Mouse (Mus musculus) MEL (cell line): ENCODE data around the gene Zbtb38. TPM values are rescaled to one million over a fixed set of nuclear protein-coding genes. Genes with fewer than 3 reads are reported as not detected.

ENCODE experiments used
- DNase-seq: peaks from one replicate; pipeline ENCODE4 v3.0.0; 2011; ENCODE audit warnings: low read depth, low spot score
- H3K27ac ChIP-seq: 2 replicates; pipeline ENCODE4 v1.5.1; 2012; ENCODE audit warnings: low read depth, mild to moderate bottlenecking, control low read depth, low read length, moderate library complexity; ENCODE audit not compliant: control insufficient read depth
- H3K27me3 ChIP-seq, 2 experiments: fragments of 150-350 bp in 1 of 2; sonication (generic) in 1 of 2; 2 replicates each; pipeline ENCODE4 v1.6.1; 2012; ENCODE audit warnings: low read length in 2 of 2, mild to moderate bottlenecking in 2 of 2, improper control_type of control experiment in 1 of 2, moderate library complexity in 1 of 2; ENCODE audit not compliant: insufficient read depth in 2 of 2, control insufficient read depth in 1 of 2
- H3K36me3 ChIP-seq, 2 experiments: 2 replicates each; pipeline ENCODE4 v1.6.1; 2012 to 2014; ENCODE audit warnings: low read length in 2 of 2, improper control_type of control experiment in 1 of 2, inconsistent platforms in 1 of 2, mild to moderate bottlenecking in 1 of 2; ENCODE audit not compliant: insufficient read depth in 2 of 2, control insufficient read depth in 1 of 2
- H3K4me1 ChIP-seq, 2 experiments: fragments of 150-350 bp in 1 of 2; sonication (generic) in 1 of 2; 2 replicates each; pipeline ENCODE4 v1.6.1; 2012; ENCODE audit warnings: low read length in 2 of 2, improper control_type of control experiment in 1 of 2, mild to moderate bottlenecking in 1 of 2; ENCODE audit not compliant: insufficient read depth in 2 of 2, control insufficient read depth in 1 of 2
- H3K4me3 ChIP-seq, 2 experiments: fragments of 150-350 bp in 1 of 2; sonication (generic) in 1 of 2; 2 replicates each; pipeline ENCODE4 v1.5.1; 2012; ENCODE audit warnings: low read depth in 2 of 2, low read length in 2 of 2, mild to moderate bottlenecking in 2 of 2, moderate library complexity in 2 of 2, control low read depth in 1 of 2, improper control_type of control experiment in 1 of 2; ENCODE audit not compliant: control insufficient read depth in 1 of 2, insufficient read depth in 1 of 2
- H3K79me2 ChIP-seq: 2 replicates; pipeline ENCODE4 v1.6.1; 2012; ENCODE audit warnings: mild to moderate bottlenecking, low read length, moderate library complexity; ENCODE audit not compliant: control insufficient read depth, poor library complexity, insufficient read depth
- H3K9ac ChIP-seq: 2 replicates; pipeline ENCODE4 v1.6.1; 2012; ENCODE audit warnings: low read depth, mild to moderate bottlenecking, control low read depth, low read length, moderate library complexity; ENCODE audit not compliant: control insufficient read depth, poor library complexity, severe bottlenecking
- H3K9me3 ChIP-seq: fragments of 150-350 bp; sonication (generic); replicated peaks from 2 replicates; pipeline ENCODE4 v1.6.1; 2012; ENCODE audit warnings: mild to moderate bottlenecking, low read length, improper control_type of control experiment, moderate library complexity; ENCODE audit not compliant: insufficient read depth
- BHLHE40 ChIP-seq: IDR thresholded peaks from 2 replicates; pipeline ENCODE4 v1.6.1; 2012; ENCODE audit warnings: low read depth, mild to moderate bottlenecking, inconsistent platforms, low read length, improper control_type of control experiment, borderline replicate concordance
- EP300 ChIP-seq, 2 experiments: IDR thresholded peaks; 2 replicates each; pipeline ENCODE4 v1.6.1; 2011; ENCODE audit warnings: improper control_type of control experiment in 2 of 2, low read length in 2 of 2, low read depth in 1 of 2, mild to moderate bottlenecking in 1 of 2
- ETS1 ChIP-seq: IDR thresholded peaks from 2 replicates; pipeline ENCODE4 v1.6.1; 2012; ENCODE audit warnings: low read depth, mild to moderate bottlenecking, inconsistent platforms, low read length, improper control_type of control experiment, moderate library complexity
- GATA1 ChIP-seq: IDR thresholded peaks from 2 replicates; pipeline ENCODE4 v1.6.1; 2011; ENCODE audit warnings: low read depth, low read length, improper control_type of control experiment
- JUND ChIP-seq: IDR thresholded peaks from 2 replicates; pipeline ENCODE4 v1.6.1; 2011; ENCODE audit warnings: low read depth, mild to moderate bottlenecking, improper control_type of control experiment, low read length
- KAT2A ChIP-seq: conservative IDR thresholded peaks from 2 replicates; pipeline ENCODE4 v1.6.1; 2012; ENCODE audit warnings: low read depth, low read length, improper control_type of control experiment, inconsistent platforms
- MAFK ChIP-seq: IDR thresholded peaks from 2 replicates; pipeline ENCODE4 v1.6.1; 2011; ENCODE audit warnings: low read depth, mild to moderate bottlenecking, low read length, improper control_type of control experiment, borderline replicate concordance
- MAZ ChIP-seq: IDR thresholded peaks from 2 replicates; pipeline ENCODE4 v1.6.1; 2012; ENCODE audit warnings: low read depth, mild to moderate bottlenecking, inconsistent platforms, low read length, improper control_type of control experiment
- MEF2A ChIP-seq: IDR thresholded peaks from 2 replicates; pipeline ENCODE4 v1.6.1; 2014; ENCODE audit warnings: low read depth, mild to moderate bottlenecking, inconsistent platforms, low read length, improper control_type of control experiment; ENCODE audit not compliant: poor library complexity, insufficient replicate concordance, severe bottlenecking; ENCODE audit errors: extremely low read depth
- MYB ChIP-seq: IDR thresholded peaks from 2 replicates; pipeline ENCODE4 v1.6.1; 2011; ENCODE audit warnings: mild to moderate bottlenecking, low read depth, low read length, improper control_type of control experiment
- MYC ChIP-seq: IDR thresholded peaks from 2 replicates; pipeline ENCODE4 v1.6.1; 2011; ENCODE audit warnings: low read depth, mild to moderate bottlenecking, low read length, improper control_type of control experiment, moderate library complexity
- NRF1 ChIP-seq: IDR thresholded peaks from 2 replicates; pipeline ENCODE4 v1.6.1; 2014; ENCODE audit warnings: low read depth, mild to moderate bottlenecking, inconsistent platforms, low read length, improper control_type of control experiment, moderate library complexity; ENCODE audit not compliant: poor library complexity, insufficient read depth, severe bottlenecking
- POLR2AphosphoS5 ChIP-seq: IDR thresholded peaks from 2 replicates; pipeline ENCODE4 v1.6.1; 2012; ENCODE audit warnings: low read depth, borderline replicate concordance, mild to moderate bottlenecking, inconsistent platforms, low read length, moderate library complexity, mixed read lengths
- RAD21 ChIP-seq: IDR thresholded peaks from 2 replicates; pipeline ENCODE4 v1.6.1; 2011; ENCODE audit warnings: mild to moderate bottlenecking, low read depth, low read length, improper control_type of control experiment
- RCOR1 ChIP-seq: IDR thresholded peaks from 2 replicates; pipeline ENCODE4 v1.6.1; 2012; ENCODE audit warnings: low read depth, mild to moderate bottlenecking, inconsistent platforms, low read length, improper control_type of control experiment
- SIN3A ChIP-seq: IDR thresholded peaks from 2 replicates; pipeline ENCODE4 v1.6.1; 2012; ENCODE audit warnings: low read length, improper control_type of control experiment, inconsistent platforms
- SMC3 ChIP-seq: IDR thresholded peaks from 2 replicates; pipeline ENCODE4 v1.6.1; 2011; ENCODE audit warnings: low read depth, low read length, improper control_type of control experiment
- TBP ChIP-seq: IDR thresholded peaks from 2 replicates; pipeline ENCODE4 v1.8.0; 2011; ENCODE audit warnings: low read depth, low read length, improper control_type of control experiment
- TCF12 ChIP-seq: IDR thresholded peaks from 2 replicates; pipeline ENCODE4 v1.6.1; 2014; ENCODE audit warnings: low read depth, mild to moderate bottlenecking, inconsistent platforms, low read length, improper control_type of control experiment, moderate library complexity
- UBTF ChIP-seq: IDR thresholded peaks from 2 replicates; pipeline ENCODE4 v1.6.1; 2012; ENCODE audit warnings: low read depth, mild to moderate bottlenecking, inconsistent platforms, low read length, improper control_type of control experiment, moderate library complexity, borderline replicate concordance; ENCODE audit not compliant: insufficient read depth
- ZC3H11A ChIP-seq: IDR thresholded peaks from 2 replicates; pipeline ENCODE4 v1.6.1; 2012; ENCODE audit warnings: low read depth, mild to moderate bottlenecking, inconsistent platforms, low read length, improper control_type of control experiment
- ZKSCAN1 ChIP-seq: IDR thresholded peaks from 2 replicates; pipeline ENCODE4 v1.6.1; 2012; ENCODE audit warnings: low read depth, mild to moderate bottlenecking, inconsistent platforms, low read length, improper control_type of control experiment, moderate library complexity
- polyA plus RNA-seq, 2 experiments: library from polyadenylated mRNA; stranded (reverse) in 1 of 2; unstranded in 1 of 2; fragments of >175 nt in 1 of 2; fragments of >200 nt in 1 of 2; gene quantifications; 2 replicates each; pipeline versions ENCODE4 v1.2.1 to v1.2.4; 2012; ENCODE audit warnings: low replicate concordance in 2 of 2, low read depth in 1 of 2; ENCODE audit not compliant: insufficient read length in 2 of 2, insufficient read depth in 1 of 2, missing spikeins in 1 of 2
- total RNA-seq: library from RNA; depleted of rRNA; stranded (reverse); fragments of 300-350 nt; gene quantifications from 2 replicates; pipeline ENCODE4 v1.2.3, GENCODE M21; 2012

The Zbtb38 gene
- total and polyA plus RNA-seq, 3 experiments = 10.9 to 65.0 (median 12.2) TPM

- no peak for TF ChIP-seq ZKSCAN1
Measured at GRCm38 (mm10) chr9:96769651-96770050, 17.0 kb upstream of the Zbtb38 start (continued).

GRCm38 (mm10) chr9:96767874-96768273 lies 15.2 kb upstream of the Zbtb38 start:
- Histone ChIP-seq H3K9ac (no peak overlapping the region), H3K4me3 (no peak overlapping the region), H3K79me2 (no peaks in the 10 kb centered on the region; the same call in 1 of the 2 replicates), H3K9me3 (no peaks in the 10 kb centered on the region), H3K27me3 (no peaks in the 10 kb centered on the region), H3K27ac (peak overlapping the region; percentile 65), H3K4me1 (peaks cover 19 to 49% of the 10 kb centered on the region in 2 experiments), H3K36me3 (peaks cover 0 to 49% of the 10 kb centered on the region in 2 experiments; a peak in 2 of 4 replicates)
- TF ChIP-seq POLR2AphosphoS5 (no peak), EP300 (IDR thresholded peaks at IDR 0.05; ENCODE audit: low read depth in 1 of 2, low read length in 2 of 2) (peak in 1 of 2 experiments; percentile 82; a peak in 2 of 4 replicates), ETS1 (peak; percentile 20; the same call in 1 of the 2 replicates), JUND (peak; percentile 94), BHLHE40 (no peak), NRF1 (no peak), TBP (no peak), MAFK (no peak), MAZ (no peak), MEF2A (no peak), MYC (peak; percentile 22; the same call in 1 of the 2 replicates)
- DNase-seq = peak; percentile 41

- H3K4me1 ChIP-seq = peaks cover 19 to 49% of the 10 kb centered on the region in 2 experiments
- DNase-seq = peak; percentile 66
- no peaks in the 10 kb centered on the region for H3K9me3 ChIP-seq
- TF ChIP-seq RCOR1 (peak; percentile 92), ETS1 (peak; percentile 79), SMC3 (0 out of 2 replicates have a peak, but pooled peaks have one; percentile 7), GATA1 (peak; percentile 69), MAFK (peak; percentile 61; the same call in 1 of the 2 replicates), EP300 (IDR thresholded peaks at IDR 0.05; ENCODE audit: low read depth in 1 of 2, low read length in 2 of 2) (peak; percentile 80 to 91), TCF12 (peak; percentile 86), SIN3A (peak; percentile 76), MAZ (peak; percentile 81), KAT2A (no peak), RAD21 (no peak), ZC3H11A (0 out of 2 replicates have a peak, but pooled peaks have one; percentile 2), ZKSCAN1 (no peak), UBTF (no peak), MYC (0 out of 2 replicates have a peak, but pooled peaks have one; percentile 28), MYB (peak; percentile 46; the same call in 1 of the 2 replicates)
- peak overlapping the region; percentile 97 for H3K27ac ChIP-seq
- H3K9ac ChIP-seq = peak overlapping the region; percentile 66
- H3K79me2 ChIP-seq = no peaks in the 10 kb centered on the region; the same call in 1 of the 2 replicates
- H3K4me3 ChIP-seq = peak overlapping the region; percentile 53 to 60
- H3K27me3 ChIP-seq = no peaks in the 10 kb centered on the region
- peaks cover 0 to 49% of the 10 kb centered on the region in 2 experiments; a peak in 2 of 4 replicates for H3K36me3 ChIP-seq
Measured at GRCm38 (mm10) chr9:96766078-96766477, 13.4 kb upstream of the Zbtb38 start.
